Mouse (Mus musculus) thymus, postnatal 0 days (tissue): ENCODE data around the gene Stox2. TPM values are rescaled to one million over a fixed set of nuclear protein-coding genes. Genes with fewer than 3 reads are reported as not detected.
"Not testable (repeated sequence)": the region's sequence is repeated elsewhere in the genome, so short reads cannot be mapped to it uniquely, and the experiment has no call there.

Experiments
- DNase-seq: peaks from one replicate; pipeline ENCODE4 v3.0.0-alpha.2; 2015; ENCODE audit warnings: low spot score
- polyA plus RNA-seq: library from polyadenylated mRNA; unstranded; fragments of >200 nt; fragmentation: Nextera tagmentation; extraction: Ambion mirVana; gene quantifications from 2 replicates; pipeline ENCODE4 v1.2.1, GENCODE M21; 2015

The Stox2 gene
- polyA plus RNA-seq: 1.8 and 2.6 TPM in 2 replicates

DNA sequence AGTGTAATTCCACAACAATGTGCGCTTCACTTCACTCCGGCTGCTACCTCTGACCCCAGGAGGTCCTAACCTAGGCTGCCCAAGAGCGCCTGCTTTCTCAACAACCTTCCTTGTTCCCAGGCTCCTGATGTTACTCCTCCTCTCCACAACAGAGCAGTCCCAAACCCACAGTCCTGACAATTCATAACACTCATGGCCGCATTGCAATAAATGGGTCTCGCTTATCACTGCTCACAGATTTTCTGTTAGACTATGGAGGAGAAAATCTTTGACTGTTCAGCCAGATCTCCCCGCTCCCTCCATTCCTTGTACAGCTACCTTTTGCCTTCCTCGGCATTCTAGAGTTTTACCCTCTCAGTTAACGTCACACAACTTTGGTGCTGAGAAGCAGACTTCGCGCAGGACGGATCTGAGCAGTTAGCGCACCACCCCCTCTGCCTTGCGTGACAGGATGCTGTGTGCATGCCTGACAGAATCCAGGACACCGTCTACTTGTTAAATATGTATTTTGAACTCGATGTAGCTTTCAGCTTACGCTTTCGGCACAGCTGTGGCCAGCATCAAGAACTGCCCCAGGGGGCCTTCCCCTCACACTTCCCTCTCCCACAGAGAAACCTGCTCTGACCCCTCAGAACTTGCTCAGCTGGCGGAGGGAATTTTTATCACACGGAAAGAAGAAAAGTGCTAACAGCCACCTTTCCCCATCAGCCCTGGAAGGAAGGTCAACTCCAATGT lies at the start of gene Stox2:
Stox2 (minus strand) TSS at position 51 of the 735 bp plus-strand sequence.
- DNase-seq: no peak

DNA sequence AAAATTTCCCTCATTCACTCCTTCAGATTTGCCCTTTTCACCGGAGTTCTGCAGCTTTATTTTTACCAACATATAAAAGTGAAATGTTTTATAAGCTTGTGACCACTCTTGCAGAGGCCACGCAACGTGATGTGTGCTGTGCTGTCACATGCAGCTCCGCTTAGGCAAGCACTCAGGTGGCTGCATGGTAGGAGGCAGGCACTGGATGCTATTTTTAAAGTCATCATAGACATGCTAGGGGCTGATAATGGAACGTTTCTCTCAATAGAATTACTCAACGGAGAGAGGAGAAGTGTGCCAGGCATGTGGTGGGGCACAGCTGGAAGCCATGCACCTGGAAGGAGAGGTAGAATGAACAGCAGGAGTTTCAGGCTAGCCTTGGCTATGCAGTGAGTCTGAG lies 49.3 kb upstream of the Stox2 start:
- no peak for DNase-seq

DNA sequence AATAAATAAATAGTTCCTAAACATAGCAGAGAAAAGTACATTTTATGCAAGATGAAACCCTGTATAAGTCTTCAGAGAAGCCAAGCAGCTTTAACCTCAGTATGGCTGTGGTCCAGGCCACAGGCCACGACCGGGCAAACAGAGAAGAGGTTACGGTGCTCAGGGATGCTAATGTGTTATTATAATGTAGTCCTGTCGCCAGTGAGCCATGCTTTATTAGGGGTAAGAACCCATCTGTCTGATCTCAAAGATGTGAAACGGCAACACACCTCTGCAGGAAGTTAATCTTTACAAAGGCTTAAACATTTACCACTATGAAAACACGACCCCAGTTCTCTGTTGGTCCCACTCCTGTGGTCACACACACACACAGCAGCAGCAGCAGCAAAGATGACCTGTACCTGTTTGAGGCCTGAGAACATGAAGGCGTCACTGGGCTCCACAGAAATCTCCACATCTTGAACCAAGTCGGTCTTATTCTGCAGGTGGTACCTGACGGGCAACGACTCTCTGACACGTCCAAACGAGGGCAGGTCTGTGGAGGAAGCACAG lies 48.5 kb upstream of the Stox2 start:
- no peak for DNase-seq

DNA sequence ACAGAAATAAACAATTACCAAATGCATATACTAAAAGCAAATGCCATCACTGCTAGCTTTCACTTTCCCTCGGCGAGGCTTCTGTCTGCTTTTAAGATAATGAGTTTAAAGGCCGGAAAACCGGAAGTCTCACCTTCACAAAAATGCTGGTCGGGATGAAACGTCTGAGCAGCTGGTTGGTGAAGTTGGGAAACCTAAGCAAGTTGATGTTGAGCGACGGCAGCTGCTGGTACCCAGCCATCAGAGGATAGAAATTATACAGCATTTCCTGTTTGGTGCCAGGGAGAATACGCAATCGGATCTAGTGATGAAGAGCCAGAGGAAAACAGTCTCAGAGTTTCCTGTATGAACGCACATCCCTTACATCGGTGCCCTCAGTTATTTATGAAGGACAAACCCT lies 46.9 kb upstream of the Stox2 start:
- no peak for DNase-seq

DNA sequence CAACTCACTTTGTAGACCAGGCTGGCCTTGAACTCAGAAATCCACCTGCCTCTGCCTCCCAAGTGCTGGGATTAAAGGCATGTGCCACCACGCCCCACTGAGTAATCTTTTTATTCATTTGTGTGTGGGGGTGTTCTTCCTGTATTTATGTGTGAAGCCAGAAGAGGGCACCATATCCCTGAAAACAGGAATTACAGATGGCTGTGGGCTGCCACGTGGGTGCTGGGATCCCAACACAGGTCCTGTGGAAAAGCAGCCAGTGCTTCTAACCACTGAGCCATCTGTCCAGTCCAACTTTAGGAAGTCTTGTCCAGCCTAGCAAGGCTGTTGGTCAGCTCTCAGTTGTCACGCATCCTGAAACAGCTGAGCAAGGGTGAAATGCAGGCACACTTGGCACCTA lies 41.1 kb upstream of the Stox2 start:
- DNase-seq: no peak

DNA sequence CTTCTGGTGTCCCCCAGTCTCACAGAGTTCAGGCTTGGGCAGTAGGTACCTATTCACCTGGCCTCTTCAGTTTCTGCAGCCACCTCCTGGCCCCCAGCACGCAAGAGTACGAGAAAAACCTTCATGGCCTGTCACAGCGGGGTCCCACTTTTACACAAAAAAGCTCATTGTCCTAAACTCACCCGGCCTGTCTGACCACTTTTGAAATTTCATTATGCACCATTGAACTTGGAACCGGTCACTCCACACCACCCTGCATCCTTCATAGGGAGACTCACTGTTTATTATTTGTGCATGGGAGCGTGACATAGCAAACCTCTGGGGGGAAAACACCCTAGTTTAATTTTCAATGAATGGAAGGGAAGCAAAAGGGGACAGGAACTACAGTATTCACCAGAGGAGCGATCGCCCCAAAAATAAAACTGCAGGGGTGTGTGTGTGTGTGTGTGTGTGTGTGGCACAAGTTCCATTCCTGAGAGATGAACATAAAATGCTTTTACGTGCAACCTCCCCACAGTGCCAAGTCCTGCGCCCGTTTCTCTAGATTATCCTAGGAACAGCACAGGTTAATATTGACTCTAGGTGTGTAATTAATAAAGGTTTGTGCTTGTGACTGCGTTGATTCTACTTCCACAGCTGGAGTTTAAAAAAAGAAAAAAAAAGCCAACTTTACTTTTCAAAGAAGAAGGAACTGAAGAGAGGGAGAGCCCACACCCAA lies 36.4 kb upstream of the Stox2 start:
- DNase-seq: no peak

DNA sequence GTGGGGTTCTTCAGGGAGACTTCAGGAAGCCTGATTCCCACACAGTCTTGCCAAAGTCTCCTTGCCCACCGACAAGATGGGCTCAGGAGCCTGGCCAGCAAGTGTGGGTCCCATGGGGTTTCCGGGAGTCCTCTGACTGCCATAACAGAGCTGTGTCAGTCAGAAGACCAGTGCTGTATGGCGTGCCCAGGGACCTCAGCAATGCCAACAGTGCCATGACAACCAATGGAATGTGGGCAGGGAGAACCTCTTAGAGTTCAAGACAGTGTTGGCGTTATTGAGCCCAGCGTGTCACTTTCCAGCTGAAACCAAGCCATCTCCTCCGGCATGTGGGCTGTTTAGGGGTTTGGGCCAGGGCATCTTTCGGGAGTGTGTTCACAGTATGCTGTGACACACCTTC lies 33.9 kb upstream of the Stox2 start:
- no peak for DNase-seq

DNA sequence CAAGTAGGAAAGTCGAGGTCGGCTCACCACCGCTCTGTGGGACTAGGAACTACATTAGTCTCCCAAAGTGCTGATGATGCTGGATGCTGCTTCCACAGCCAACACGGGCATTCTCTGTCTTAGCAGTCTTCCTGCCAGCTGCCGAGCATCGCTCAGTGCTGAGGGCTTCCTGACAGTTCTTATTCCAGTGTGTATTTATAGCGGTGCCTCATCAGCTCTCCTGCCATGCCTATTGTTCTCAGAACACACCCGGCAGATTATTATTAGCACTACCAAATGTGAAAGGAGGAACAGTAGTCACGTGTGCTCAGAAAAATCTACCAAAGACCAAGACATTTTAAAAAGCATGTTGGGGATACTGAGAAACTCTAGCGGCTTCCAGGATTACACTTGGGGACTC lies 15.5 kb upstream of the Stox2 start:
- DNase-seq: no peak

DNA sequence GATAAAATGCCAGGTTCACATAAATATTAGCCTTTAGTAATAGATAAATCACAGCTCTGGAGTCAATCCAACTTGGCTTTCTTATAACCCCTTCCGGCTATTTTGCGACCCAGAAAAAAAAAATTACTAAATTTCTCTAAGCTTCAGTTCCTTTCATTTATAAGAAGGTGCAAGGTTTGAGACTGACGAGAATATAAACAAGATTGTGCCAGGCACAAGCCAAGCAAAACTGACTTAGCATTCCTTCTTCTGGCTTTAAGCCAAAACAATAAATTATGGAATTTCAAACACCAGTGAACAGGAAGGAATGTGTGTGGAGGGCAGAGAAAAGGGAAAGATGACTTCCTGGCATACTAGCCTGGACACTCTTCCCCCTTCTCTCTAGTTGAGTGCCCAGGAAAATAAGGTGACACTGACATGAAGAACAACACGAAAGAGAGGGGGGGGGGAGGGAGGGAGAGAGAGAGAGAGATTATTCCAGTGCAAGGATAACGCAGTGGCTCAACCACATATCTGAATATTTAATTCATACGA lies 13.1 kb upstream of the Stox2 start:
- no peak for DNase-seq

DNA sequence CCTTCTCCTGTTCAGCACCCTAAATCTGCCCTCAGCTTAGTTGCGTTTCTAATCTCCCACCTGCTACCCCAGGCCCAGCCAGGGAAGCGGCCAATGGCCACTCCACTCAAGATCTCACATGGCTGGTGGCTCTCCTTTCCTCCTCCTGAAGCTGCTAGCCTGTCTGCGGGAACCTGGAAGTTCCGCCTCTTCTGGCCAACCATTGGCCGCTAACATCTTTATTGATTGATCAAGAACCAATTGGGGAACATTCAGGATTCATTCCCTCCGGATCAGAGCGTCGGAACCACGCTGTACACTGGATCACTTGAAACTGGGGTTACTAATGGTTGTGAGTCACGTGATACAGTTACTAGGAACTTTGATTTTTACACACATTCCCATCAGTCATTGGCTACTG lies 12.4 kb upstream of the Stox2 start:
- DNase-seq: no peak

DNA sequence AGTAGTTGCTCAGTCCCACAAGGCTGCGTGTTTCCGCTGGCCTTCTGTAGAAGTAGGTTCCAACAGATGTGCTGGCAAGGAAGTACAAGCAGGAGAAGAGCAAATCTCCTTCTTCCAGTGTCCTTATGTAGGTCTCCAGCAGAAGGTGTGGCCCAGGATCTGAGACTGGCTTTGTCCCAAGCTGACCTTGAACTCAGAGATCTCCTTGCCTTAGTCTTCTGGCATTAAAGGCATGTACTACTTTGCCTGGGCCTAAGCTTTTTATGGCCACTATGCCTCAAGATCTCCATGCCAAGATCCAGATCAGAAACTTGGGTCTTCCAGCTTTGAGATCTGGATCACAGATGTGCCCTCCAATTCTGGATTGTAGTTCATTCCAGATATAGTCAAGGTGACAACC lies 3.0 kb upstream of the Stox2 start:
- DNase-seq: not testable (repeated sequence)

DNA sequence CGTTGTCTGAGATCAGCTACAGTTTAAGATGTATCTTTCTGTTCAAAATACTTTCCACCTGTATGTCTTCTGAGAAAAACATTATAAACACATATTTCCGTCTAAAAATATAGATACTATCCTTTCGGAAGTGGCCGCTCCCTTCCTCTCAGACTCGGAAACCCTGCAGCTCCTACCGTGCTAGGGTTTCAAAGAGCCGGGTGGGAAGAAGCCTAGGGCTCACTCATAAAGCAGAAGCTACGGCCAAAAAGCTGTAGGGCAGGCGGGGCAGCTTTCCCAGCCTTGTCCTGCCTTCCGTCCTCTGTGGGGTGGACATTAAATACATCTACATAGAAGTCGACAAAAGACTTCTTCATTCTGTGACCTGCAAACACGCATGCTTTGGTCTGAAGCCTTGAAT lies 6.9 kb downstream of the Stox2 start:
- DNase-seq: no peak

DNA sequence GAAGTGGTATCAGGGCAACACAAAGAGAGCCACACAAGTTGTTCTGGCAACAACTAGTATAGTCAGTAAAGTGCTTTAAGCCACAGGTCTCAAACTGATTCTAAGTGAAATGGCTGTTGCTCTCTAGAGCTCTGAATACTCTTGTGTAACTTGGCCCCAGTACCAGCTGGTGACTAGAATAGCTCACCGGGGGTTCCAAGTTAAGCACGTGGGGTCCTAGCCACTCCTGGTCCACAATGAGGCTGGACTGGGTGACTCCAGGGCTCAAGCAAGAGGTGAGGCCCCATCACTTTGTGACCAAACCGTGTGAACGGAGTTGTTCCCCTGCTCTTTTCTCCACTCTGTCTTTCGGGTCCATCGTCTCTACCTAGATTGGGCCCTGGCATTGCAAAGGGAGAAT lies 8.2 kb downstream of the Stox2 start:
- no peak for DNase-seq

DNA sequence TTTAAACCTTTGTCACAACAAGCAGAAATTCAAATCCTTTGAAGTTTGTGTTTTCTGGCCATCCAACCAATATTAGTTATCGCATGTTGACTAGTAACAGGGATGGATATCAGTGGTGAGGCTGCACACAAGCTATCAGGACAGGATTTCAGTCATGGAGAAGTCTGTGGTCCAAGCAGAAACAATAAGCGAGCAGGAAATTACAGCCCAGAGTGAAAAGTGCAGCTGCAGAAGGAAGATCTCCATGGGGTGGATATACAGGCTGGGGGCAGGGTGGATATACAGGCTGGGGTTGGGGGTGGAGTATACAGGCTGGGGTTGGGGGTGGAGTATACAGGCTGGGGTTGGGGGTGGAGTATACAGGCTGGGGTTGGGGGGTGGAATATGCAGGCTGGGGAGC lies 10.3 kb downstream of the Stox2 start:
- no peak for DNase-seq

DNA sequence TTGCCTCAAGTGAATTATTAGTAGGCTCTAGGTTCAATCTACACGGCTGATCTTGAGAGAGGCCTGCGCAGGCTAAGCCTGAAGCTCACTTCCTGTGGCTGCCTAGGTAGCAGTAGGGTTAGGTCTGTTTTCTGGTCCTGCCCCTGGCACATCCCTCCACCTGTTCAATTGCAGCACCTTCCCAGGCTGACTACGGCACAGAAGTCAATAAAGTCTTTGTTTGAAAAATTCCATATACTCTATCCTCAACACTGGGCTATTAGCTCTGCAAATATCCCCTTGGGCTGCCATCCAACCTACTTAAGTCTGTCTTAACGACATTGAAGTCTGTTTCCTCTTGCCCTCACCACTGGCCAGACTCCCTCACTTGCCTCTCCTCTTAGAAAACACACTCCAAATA lies 10.8 kb downstream of the Stox2 start:
- no peak for DNase-seq

DNA sequence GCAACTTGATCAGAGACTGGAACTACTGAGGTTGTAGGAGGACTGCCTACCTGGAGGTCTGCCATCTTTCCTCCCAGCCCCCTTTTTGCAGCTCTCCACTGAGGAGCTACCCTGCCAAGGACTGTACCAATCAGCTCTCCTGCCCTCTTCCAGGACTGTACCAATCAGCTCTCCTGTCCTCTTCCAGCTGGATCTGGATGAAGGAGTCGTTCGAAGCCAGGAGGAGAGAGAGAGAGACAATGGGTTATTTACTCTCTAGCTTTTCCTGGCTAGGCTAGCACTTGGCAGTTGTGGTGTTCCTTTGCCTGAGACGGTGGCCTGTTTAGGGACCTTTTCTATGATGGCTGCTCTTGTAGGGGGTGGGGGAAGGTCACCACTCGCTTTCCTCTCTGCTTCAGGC lies 14.9 kb downstream of the Stox2 start:
- DNase-seq: no peak

DNA sequence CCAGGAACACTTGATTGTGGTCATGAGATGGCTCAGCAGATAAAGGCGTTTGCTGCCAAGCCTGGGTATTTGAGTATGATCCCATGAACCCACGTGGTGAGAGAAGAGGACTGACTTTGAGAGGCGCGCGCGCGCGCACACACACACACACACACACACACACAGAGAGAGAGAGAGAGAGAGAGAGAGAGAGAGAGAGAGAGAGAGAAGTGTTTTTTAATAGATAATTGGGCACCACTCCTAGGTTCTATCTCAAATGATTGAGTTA lies 32.0 kb downstream of the Stox2 start:
- DNase-seq: not testable (repeated sequence)

DNA sequence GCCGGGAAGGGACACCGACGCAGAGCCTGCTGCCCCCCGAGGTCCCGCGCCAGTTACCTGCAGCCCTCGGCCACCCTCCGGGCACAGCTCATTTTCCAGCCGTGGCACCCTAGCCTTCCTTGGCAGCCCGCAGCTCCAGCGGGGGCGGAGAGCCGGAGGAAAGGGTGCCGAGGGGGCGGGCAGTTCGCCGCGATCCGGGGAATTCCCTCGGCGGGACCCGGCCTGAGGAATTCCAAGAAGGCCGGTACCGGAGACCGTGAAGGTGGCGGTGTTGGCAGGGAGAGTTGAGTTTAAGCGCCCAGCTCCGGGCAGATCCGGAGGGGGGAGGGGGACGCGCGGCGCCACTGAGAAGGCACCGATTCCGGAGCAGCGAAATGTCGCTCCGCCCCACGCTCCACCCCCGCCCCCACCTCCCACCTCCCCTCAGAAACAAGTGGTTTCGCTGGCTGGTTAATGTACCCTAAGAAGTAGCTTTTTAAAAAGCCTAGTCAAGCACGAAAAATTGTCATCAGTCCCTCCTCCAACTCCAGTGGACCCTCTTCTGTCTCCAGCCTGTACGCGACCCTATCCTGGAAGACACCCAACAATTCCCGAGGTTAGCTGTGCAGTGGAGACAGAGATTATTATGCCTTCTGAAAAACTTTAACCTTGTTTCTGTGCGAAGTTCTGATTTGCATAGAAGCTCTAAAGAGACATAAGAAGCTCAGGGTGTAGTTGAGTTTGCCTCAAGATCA lies 32.5 kb downstream of the Stox2 start:
- DNase-seq: no peak

DNA sequence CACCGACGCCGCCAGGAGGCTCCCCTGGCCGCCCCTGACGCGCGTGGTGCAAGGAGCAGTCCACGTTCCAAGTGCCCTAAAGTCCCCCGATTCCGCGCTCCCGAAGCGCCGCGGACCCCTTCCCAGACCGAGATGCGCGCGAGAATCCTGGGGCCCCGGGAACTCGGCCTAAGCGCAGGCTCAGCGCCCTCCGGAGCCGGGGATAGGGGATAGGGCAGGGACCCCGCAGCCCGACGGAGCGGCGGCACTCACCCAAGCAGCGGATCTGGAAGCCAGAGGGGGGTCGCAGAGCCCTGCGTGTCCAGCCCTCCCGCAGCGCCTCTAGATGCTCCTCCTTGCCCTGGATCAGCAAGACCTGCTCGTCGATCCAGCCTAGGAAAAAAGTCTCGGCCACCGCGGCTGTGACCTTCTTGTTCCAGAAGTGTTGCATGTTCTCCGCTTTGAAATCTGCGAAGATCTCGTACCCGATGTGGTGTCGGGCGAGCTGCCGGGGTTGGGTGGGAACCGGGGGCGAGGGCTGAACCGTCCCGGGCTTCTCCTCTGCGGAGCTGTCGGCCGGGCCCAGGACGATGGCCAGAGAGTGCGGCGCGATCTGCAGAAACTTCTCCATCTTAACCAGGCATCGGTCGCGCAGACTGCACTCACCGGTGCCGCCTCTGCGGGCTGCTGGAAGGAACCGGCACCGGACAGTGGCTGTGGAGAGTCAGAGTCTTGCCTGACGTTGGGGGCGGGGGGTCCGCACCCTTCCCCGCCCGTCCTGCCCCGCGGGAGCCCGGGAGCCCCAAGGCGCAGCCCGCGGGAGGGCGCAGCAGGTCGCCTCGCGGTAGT lies 33.3 kb downstream of the Stox2 start:
- no peak for DNase-seq

DNA sequence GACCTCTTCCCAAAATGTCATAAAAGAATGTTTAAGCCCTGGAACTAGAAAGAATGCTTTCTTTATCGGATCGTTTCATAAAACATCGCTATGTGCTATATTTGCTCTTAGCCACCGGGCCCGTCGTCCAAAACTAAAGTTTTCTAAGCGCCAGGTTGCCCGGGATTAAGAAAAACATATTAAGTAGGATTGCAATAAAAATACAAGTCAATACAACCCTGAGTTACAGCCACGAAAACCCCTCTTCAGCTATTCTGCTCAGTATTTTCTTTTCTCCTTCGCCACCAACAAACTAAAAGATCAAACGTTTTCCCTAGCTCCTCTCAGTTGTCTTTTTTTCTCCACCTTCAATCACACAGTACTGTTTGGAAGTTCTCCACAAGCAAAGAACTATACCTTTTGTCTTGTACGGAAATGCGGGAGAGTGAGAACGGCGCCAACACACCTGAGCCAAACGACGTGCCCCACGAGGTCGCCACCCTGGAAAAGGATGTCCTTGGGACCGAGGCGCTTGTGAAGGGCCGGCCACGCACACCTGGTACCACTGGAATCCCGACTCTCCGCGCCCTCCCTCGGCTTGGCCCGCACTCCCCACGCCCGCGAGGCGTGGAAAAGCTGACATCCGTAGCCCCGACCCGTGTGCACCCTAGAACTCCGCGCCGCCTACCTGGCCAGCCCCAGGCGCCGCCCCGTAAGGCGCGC lies 34.0 kb downstream of the Stox2 start:
- DNase-seq: no peak

DNA sequence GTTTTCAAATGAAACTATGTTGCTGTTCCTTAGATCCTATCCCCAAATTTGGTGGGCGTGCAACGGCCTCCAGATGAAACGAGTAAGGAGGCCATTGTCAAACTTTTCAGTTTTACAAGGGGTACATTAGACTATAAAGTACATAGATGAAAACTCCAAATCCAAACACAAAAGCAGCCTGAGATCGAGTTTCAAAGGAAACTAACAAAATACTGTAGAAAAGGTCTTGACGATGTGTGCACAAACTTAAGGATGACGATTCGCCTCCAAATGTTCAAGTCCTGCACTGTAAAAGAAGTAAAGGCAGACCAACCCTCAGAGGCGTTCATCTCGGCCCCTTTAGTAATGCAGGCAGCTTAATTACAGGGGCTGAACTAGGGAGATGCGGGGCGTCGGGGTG lies 34.8 kb downstream of the Stox2 start:
- DNase-seq: no peak
